Mouse (Mus musculus): ENCODE measurements around the gene Epc2. TPM values are rescaled to one million over a fixed set of nuclear protein-coding genes. Genes with fewer than 3 reads are reported as not detected.
"Not testable (repeated sequence)": the region's sequence is repeated elsewhere in the genome, so short reads cannot be mapped to it uniquely, and the experiment has no call there.

Epc2 gene
- total and polyA plus RNA-seq, 3 experiments: 5.9 to 19.3 (median 17.6) TPM

DNA sequence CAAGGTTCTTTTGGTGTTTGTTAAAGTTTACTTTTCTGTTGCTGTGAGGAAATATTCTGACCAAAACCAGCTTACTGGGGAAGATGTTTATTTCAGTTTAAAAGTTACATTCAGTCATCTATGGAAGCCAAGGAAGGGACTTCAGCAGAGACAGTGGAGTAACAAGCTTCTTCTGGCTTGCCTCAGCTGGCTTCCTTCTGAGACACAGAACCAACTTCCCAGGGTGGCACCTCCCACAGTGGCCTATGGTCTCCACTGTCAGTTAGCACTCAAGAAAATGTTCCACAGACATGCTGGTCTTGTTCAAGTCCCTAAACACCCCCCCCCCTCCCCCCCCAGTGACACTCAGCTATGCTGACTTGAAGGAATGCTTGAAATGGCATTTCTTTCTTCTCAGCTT lies 30.9 kb downstream of the Epc2 start:
- H3K9ac ChIP-seq (ENCODE audit: low read depth, low read length): no peak overlapping the region
- intact Hi-C loops (cut with DNase I): no loop called here
- no peaks in the 10 kb centered on the region; the same call in 1 of the 2 replicates for H3K79me2 ChIP-seq (replicated peaks; ENCODE audit: control insufficient read depth, insufficient read depth, low read length)
- TF ChIP-seq POLR2A (IDR thresholded peaks at IDR 0.05; ENCODE audit: insufficient read depth, low read depth, low read length): no peak
- TF ChIP-seq EP300 (IDR thresholded peaks at IDR 0.05; ENCODE audit: insufficient read depth, low read depth, low read length): no peak
- no peak for TF ChIP-seq CTCF (IDR thresholded peaks at IDR 0.05)
- no peak for DNase-seq
- no peaks in the 10 kb centered on the region; the same call in 1 of the 2 replicates for H3K4me1 ChIP-seq (ENCODE audit: control insufficient read depth, insufficient read depth, low read length)
- no peaks in the 10 kb centered on the region for H3K27me3 ChIP-seq (ENCODE audit: control insufficient read depth, insufficient read depth, low read length)
- H3K27ac ChIP-seq: no peak overlapping the region
- peaks cover 2% of the 10 kb centered on the region for H3K36me3 ChIP-seq (ENCODE audit: control insufficient read depth, insufficient read depth, low read length)
- H3K4me3 ChIP-seq: no peak overlapping the region

GRCm38 (mm10) chr2:49483382-49483781 lies 32.1 kb downstream of the Epc2 start:
- DNase-seq: no peak
- WGBS: 91% methylated on average over 5 of the region's 5 CpGs
- H3K4me1 ChIP-seq (ENCODE audit: control insufficient read depth, insufficient read depth, low read length): no peaks in the 10 kb centered on the region; the same call in 1 of the 2 replicates
- H3K27ac ChIP-seq: no peak overlapping the region
- H3K27me3 ChIP-seq (ENCODE audit: control insufficient read depth, insufficient read depth, low read length): no peaks in the 10 kb centered on the region
- no peak overlapping the region for H3K4me3 ChIP-seq
- intact Hi-C loops (cut with DNase I): no loop called here
- peaks cover 1% of the 10 kb centered on the region; the same call in 1 of the 2 replicates for H3K79me2 ChIP-seq (replicated peaks; ENCODE audit: control insufficient read depth, insufficient read depth, low read length)
- H3K36me3 ChIP-seq (ENCODE audit: control insufficient read depth, insufficient read depth, low read length): peaks cover 2% of the 10 kb centered on the region
- TF ChIP-seq EP300 (IDR thresholded peaks at IDR 0.05; ENCODE audit: insufficient read depth, low read depth, low read length) (no peak), POLR2A (IDR thresholded peaks at IDR 0.05; ENCODE audit: insufficient read depth, low read depth, low read length) (no peak), CTCF (IDR thresholded peaks at IDR 0.05) (no peak)
- no peak overlapping the region for H3K9ac ChIP-seq (ENCODE audit: low read depth, low read length)

DNA sequence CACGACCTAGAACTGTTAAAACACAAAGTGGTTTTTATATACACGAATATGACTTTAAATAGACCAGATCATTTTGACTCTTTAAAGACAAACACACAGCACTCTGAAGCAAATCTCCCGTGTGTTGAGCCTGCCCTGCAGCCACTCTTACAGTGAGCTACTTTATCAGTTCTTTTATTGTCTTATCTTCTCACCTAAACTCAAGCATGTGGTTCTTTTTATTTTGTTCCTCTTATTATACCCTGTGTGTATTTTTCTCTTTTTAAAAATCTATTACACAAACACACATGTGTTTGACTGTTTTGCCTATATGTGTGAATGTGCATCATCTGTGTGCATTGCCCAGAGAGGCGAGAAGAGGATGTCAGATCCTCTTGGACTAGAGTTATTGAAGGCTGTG lies 50.1 kb downstream of the Epc2 start:
- no peak for TF ChIP-seq POLR2A (IDR thresholded peaks at IDR 0.05; ENCODE audit: insufficient read depth, low read depth, low read length)
- TF ChIP-seq EP300 (IDR thresholded peaks at IDR 0.05; ENCODE audit: insufficient read depth, low read depth, low read length): no peak
- TF ChIP-seq CTCF (IDR thresholded peaks at IDR 0.05): no peak
- H3K4me3 ChIP-seq: no peak overlapping the region
- H3K36me3 ChIP-seq (ENCODE audit: control insufficient read depth, insufficient read depth, low read length): peaks cover 7% of the 10 kb centered on the region; the same call in 1 of the 2 replicates
- no peak overlapping the region for H3K9ac ChIP-seq (ENCODE audit: low read depth, low read length)
- DNase-seq: no peak
- intact Hi-C loops (cut with DNase I): no loop called here
- 38% methylated on average over 4 of the region's 4 CpGs for WGBS
- H3K79me2 ChIP-seq (replicated peaks; ENCODE audit: control insufficient read depth, insufficient read depth, low read length): peaks cover 3% of the 10 kb centered on the region
- no peak overlapping the region for H3K27ac ChIP-seq
- H3K4me1 ChIP-seq (ENCODE audit: control insufficient read depth, insufficient read depth, low read length): peaks cover 3% of the 10 kb centered on the region
- H3K27me3 ChIP-seq (ENCODE audit: control insufficient read depth, insufficient read depth, low read length): no peaks in the 10 kb centered on the region

DNA sequence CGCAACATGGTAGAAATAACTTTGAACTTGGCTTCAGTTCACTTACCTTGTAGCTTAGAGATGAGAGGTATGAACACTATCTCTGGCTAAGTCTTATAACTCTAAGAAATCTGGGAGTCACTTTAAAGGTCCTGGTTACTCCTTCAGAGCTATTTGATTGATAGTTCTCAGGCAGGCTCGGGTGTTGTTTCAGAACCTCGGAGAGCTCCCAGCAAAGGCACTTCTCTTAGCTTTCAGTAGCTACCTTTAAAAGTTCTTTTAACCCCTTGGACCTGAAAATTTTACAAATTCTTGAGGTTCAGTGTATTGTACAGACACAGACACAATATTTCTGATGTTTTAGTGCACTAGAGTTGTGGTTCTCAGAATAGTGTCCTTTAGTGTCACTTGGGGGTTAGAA lies 52.3 kb downstream of the Epc2 start:
- Histone ChIP-seq H3K36me3 (ENCODE audit: control insufficient read depth, insufficient read depth, low read length) (peaks cover 3% of the 10 kb centered on the region; the same call in 1 of the 2 replicates), H3K4me1 (ENCODE audit: control insufficient read depth, insufficient read depth, low read length) (peaks cover 3% of the 10 kb centered on the region; the same call in 1 of the 2 replicates), H3K9ac (ENCODE audit: low read depth, low read length) (no peak overlapping the region), H3K79me2 (replicated peaks; ENCODE audit: control insufficient read depth, insufficient read depth, low read length) (peaks cover 4% of the 10 kb centered on the region; the same call in 1 of the 2 replicates), H3K27me3 (ENCODE audit: control insufficient read depth, insufficient read depth, low read length) (no peaks in the 10 kb centered on the region), H3K27ac (no peak overlapping the region), H3K4me3 (no peak overlapping the region)
- WGBS: 43% methylated on average over 3 of the region's 3 CpGs
- TF ChIP-seq EP300 (IDR thresholded peaks at IDR 0.05; ENCODE audit: insufficient read depth, low read depth, low read length): no peak
- no peak for TF ChIP-seq CTCF (IDR thresholded peaks at IDR 0.05)
- no peak for TF ChIP-seq POLR2A (IDR thresholded peaks at IDR 0.05; ENCODE audit: insufficient read depth, low read depth, low read length)
- DNase-seq: no peak
- intact Hi-C loops (cut with DNase I): no loop called here

GRCm38 (mm10) chr2:49505151-49505550 lies 53.9 kb downstream of the Epc2 start:
- H3K4me3 ChIP-seq; H3K9ac ChIP-seq (ENCODE audit: low read depth, low read length); H3K27me3 ChIP-seq (ENCODE audit: control insufficient read depth, insufficient read depth, low read length); H3K79me2 ChIP-seq (replicated peaks; ENCODE audit: control insufficient read depth, insufficient read depth, low read length); intact Hi-C loops (cut with DNase I); H3K36me3 ChIP-seq (ENCODE audit: control insufficient read depth, insufficient read depth, low read length); H3K27ac ChIP-seq; H3K4me1 ChIP-seq (ENCODE audit: control insufficient read depth, insufficient read depth, low read length); DNase-seq: not testable (repeated sequence)
- 88% methylated on average over 1 of the region's 1 CpGs for WGBS

DNA sequence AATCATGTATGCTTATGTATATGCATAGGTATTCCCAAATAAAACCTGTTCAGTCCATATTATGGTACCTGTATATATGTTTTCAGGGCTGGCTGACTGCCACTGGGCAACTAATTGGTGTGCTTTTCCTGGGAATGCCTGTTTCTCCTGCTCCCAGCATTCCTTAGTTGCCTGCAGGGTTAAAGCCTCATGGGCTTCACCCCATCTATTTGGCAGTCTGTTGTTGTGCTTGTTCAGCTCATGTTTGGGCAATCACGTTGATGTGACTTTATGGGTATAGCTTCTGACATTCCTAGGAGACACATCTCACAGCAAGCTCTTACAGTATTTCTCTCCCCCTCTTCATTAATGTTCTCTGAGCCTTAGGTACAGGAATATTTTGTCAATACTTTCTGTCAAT lies 59.5 kb downstream of the Epc2 start:
- H3K27me3 ChIP-seq (ENCODE audit: control insufficient read depth, insufficient read depth, low read length): no peaks in the 10 kb centered on the region
- H3K36me3 ChIP-seq (ENCODE audit: control insufficient read depth, insufficient read depth, low read length): peaks cover 9% of the 10 kb centered on the region
- H3K79me2 ChIP-seq (replicated peaks; ENCODE audit: control insufficient read depth, insufficient read depth, low read length): peaks cover 4% of the 10 kb centered on the region; the same call in 1 of the 2 replicates
- no peak overlapping the region for H3K4me3 ChIP-seq
- H3K9ac ChIP-seq (ENCODE audit: low read depth, low read length): no peak overlapping the region
- H3K4me1 ChIP-seq (ENCODE audit: control insufficient read depth, insufficient read depth, low read length): peaks cover 9% of the 10 kb centered on the region
- TF ChIP-seq EP300 (IDR thresholded peaks at IDR 0.05; ENCODE audit: insufficient read depth, low read depth, low read length) (no peak), CTCF (IDR thresholded peaks at IDR 0.05) (no peak), POLR2A (IDR thresholded peaks at IDR 0.05; ENCODE audit: insufficient read depth, low read depth, low read length) (no peak)
- 44% methylated on average over 1 of the region's 1 CpGs for WGBS
- no peak overlapping the region for H3K27ac ChIP-seq
- intact Hi-C loops (cut with DNase I): no loop called here
- DNase-seq: no peak
